Mouse (Mus musculus) MEL-GATA-1-ER (cell line): ENCODE data around the gene Narfl.
"Not testable (repeated sequence)": the region's sequence is repeated elsewhere in the genome, so short reads cannot be mapped to it uniquely, and the experiment has no call there.

Source experiments
- DNase-seq: peaks from one replicate; pipeline ENCODE4 v3.0.0-alpha.2; 2012; ENCODE audit warnings: low read depth; ENCODE audit errors: extremely low read depth

The Narfl gene

GRCm38 (mm10) chr17:25773549-25774120 lies at the start of gene Narfl:
Narfl (plus strand) TSS chr17:25773776.
- peak; percentile 89 for DNase-seq

GRCm38 (mm10) chr17:25723919-25724318 lies 49.7 kb upstream of the Narfl start:
- DNase-seq = no peak

GRCm38 (mm10) chr17:25725264-25725663 lies 48.3 kb upstream of the Narfl start:
- DNase-seq = no peak

DNA sequence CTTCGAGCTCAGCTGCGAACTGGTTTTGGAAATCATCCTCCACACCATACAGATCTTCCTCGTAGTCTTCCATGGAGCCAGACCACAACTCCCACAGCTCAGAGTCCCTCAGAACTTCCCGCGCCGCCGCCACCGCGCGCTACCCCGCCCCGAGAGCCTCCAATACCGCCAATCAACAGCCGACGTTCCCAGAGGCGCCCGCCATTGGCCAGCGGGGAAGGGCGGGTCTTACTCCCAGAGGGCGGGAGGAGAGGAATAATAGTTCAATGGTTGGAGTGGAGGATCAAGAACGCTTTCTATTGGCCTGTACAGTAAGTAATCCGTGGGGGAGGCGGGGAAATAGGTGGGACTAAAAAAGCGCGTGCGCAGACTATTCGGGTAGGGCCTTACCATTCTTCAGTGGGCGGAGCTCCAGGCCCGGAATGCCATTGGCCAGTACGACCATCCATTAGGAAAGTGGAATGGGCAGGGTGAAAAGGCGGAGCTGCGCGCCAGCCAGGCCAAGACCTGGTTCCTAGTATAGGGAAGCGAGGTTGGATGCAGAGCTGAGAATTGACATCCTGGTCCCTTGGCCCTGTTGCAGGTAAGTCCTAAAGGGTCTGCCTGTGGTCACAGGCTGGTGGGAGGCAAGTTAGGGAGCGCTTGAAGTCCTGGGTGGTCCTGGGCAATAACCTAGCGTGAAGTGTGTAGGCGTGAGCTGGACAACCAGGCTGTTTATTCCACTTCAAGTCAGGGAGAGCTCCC lies 46.1 kb upstream of the Narfl start, which contains the start of the genes Chtf18 and Rpusd1:
Gene Chtf18 (minus strand): TSS at position 155 of the 744 bp plus-strand sequence.
Gene Rpusd1 (plus strand): TSS at position 406 of the 744 bp plus-strand sequence.
- peak; percentile 99 for DNase-seq

GRCm38 (mm10) chr17:25728009-25728270 lies 45.6 kb upstream of the Narfl start:
- no peak for DNase-seq

DNA sequence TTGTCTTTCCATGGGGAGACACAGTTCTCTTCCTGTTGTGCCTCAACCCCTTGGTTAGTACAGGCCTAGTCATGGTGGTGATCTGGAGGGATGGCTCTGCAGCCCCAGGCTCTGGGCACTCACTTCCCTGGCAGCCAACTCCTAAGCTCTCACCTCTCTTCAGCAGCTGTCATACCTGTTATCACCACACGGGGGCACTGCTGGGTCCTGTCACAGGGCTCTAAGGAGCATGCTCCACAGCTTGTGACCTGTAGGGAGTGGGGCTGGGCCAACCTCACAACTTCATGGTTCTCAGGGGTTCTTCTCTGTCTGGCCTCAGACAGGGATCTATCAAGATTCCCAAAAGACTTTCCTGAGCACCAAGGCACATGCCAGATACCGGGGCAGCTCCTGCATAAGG lies 41.5 kb upstream of the Narfl start:
- peak; percentile 59 for DNase-seq

DNA sequence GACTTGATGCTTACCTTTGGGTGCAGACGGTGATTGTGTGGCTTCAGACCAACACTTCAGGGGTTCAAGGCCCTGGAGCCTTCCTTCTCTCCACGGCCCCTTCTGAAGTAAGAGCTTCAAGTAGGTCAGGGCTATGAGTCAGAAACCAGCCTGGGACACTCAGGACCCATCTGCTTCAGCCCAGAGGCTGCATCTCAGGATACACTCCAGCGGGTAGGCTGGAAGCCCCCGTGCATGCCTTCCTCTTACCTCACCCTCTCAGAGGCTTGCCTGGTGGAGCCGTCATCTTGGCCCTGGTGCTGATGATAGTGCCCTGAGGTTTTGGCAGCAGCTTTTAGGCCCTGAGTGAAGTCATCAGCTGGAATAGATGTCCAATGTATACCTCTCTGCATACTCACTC lies 38.3 kb upstream of the Narfl start:
- no peak for DNase-seq

DNA sequence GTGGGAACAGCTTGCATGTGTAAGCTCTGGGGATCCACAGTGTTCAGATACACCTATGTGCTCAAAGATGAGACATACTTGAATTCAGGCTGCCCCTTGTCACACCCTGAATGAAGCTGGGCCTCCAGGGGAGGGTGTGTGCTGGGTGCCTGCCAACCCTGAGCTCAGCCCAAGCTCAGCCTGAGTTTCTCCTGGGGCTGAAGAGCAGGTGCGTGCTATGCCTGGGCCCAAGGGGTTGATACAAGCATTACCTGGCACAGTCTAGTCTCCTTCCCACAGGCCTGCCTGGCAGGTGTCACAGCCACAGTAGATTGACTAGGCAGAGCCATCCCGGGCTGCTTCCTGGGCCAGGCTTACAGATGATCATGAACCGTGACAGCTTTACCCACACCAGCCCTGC lies 37.8 kb upstream of the Narfl start, which contains the start of gene Mslnl:
Gene Mslnl (plus strand): TSS at position 298 of the 400 bp plus-strand sequence.
- no peak for DNase-seq

- DNase-seq = no peak
These were observed 34.7 kb upstream of the Narfl start for GRCm38 (mm10) chr17:25738861-25739260.

- not testable (repeated sequence) for DNase-seq
These were observed 32.1 kb upstream of the Narfl start for GRCm38 (mm10) chr17:25741471-25741870.

- no peak for DNase-seq
These were observed 29.7 kb upstream of the Narfl start for GRCm38 (mm10) chr17:25743831-25744230.

DNA sequence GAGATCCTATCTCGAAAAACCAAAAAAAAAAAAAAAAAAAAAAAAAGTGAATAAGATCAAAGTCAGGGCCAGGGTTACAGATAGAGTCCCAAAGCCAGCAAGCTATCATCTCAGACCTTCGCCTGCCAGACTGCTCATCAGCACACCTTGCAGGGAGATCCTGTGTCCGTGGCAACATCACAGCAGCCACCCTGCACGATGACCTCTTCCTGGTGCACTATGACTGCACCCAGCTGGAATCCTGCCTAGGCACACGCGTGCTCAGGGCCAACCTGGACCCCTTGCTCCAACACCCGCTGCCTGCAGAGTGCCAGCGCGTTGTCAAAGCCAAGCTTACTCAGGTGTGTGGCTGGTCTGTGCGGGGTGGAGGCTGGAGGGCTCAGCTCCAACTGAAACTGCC lies 29.3 kb upstream of the Narfl start:
- no peak for DNase-seq

DNA sequence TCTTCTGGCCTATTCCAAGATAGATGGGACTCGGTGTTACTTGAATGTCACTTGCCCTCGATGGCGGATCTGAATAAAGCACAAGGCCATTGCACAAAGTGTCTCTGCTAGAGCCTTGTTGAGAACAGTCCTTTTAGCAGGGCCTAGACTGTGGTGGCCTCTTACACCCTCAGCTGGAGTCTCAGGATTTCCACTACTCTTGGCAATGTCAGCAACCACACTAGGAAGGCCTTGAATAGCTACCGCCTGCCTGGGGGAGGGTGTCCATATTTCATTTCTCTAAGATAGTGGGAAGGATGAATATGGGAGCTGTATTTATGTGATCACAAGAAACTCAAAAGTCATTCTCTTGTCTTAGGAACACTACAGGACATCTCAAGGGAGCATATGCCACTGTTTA lies 25.3 kb upstream of the Narfl start:
- DNase-seq = no peak

DNA sequence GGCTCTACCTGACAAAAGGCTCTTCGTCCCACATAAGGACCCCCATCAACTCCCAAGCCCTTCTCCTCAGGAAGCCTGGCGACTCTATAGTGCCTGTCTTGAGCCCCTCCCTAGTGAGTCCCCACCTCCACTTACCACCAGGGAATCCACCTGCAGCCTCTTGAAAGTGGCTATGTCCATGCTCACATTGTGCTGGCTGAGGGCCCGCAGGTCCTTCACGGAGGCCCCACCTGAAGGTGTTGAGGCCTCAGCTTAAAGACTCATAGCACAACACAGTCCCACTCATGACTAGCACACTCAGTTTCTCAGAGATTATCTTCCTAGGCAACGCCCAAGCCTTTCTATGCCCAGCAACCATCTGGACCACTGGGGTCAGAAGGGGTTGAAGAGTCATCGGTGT lies 24.3 kb upstream of the Narfl start:
- DNase-seq = no peak

- no peak for DNase-seq
These were observed 22.1 kb upstream of the Narfl start for GRCm38 (mm10) chr17:25751446-25751845.

DNA sequence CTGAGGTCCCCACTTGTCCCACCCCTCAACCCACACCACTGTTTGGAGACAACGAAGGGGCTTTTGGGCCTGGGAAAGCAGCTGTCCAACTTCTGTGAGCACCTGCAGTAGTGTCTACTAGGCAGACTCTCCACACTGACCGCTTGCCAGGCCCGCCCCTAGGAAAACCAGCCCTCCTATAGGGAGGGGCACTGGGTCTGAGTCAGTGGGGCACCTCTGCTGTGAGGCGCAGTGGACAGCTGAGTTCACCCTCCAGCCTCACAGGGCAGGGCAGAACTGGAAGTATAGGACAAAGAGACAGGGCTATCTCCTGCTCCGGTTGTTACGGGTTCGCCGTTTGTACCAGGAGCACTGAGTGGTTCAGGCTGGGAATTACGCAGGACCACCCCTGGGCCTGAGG lies 19.3 kb upstream of the Narfl start, which contains the start of gene Msln:
Gene Msln (minus strand): TSS at position 138 of the 400 bp plus-strand sequence.
- DNase-seq = no peak

DNA sequence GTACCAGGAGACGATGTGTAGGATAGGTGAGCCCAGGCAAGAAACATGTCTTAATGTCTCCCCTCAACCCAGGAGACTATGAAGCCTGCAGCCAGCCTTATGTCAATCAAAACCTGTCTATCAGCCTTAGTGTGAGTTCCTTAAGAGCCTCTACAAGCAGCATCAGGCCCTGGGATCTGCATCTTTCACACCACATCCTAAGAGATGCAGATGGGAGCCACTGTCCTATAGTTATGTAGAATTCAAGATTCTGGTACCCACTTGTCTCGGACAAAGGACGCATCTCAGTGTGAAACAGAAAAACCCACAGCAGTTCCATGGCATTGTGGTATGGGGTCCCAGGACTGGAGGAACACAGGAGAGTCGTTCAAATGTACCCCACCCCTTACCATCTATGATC lies 18.5 kb upstream of the Narfl start:
- DNase-seq = no peak

GRCm38 (mm10) chr17:25755627-25756377 lies 17.8 kb upstream of the Narfl start:
- DNase-seq = no peak

GRCm38 (mm10) chr17:25756378-25757242 lies 17.0 kb upstream of the Narfl start:
- no peak for DNase-seq

- DNase-seq = no peak
These were observed 15.9 kb upstream of the Narfl start for GRCm38 (mm10) chr17:25757691-25758090.

DNA sequence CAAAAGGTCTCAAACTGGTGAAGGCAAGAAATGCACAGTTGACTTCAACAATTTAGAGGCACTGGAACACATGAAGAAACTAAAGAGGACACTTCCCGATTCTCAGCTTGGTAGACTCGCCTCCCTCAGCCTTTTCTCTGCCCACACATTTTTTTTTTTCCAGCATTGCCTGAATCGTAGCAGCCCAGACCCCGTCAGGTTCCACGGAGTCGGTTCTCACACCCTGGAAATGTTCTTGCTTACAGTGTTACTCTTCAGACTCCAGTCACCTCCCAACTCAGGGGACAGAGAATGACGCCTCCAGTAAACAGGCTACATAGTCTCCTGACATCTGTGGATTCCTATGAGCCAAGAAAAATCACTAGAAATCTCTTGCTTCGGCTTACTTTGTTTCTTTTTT lies 13.4 kb upstream of the Narfl start:
- DNase-seq = no peak
